Mouse (Mus musculus): Measurements from ENCODE around the gene Atg101.

The Atg101 gene

GRCm38 (mm10) chr15:101333648-101334047 lies 49.6 kb downstream of the Atg101 start:
- in situ Hi-C loops (cut with MboI), result loop anchor here (10.0 kb wide), 1 partner anchor 651 kb away; no protein-coding TSS in a partner anchor

DNA sequence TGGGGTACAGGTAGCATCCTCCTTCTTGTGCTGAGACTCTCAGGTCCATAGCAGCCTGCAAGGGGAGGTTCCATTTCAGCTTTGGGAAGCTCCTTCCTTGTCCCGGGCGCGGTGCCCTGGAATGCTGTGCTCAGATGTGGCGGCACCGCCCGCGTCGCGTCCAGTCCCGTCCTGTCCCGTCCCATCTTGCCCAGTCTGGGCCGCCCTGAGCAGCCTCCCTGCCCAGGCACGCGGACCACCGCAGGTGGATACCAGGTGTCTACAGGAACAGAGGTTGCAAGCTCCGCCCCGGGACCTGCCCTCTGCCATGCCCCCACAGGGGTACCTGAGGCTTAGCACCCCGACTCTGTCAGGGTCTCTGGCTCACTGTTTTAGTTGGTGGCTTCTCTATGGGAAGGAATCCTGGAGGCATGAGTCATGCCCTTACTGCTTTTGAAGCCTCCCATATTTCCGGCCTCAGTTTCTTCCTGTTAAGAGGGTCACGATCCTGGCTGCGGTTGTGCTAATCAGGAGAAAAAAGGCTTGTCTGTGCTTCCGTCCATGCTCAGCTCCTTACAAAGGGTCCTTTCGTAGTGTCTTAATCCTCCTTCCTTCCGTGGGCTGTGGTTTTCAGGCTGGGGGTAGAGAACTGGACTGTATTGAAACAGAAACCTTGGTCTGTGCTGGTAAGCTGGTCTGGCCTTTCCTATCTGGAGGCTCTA lies 52.6 kb downstream of the Atg101 start:
- in situ Hi-C loops (cut with MboI), result loop anchor here (10.0 kb wide), 1 partner anchor 648 kb away; no protein-coding TSS in a partner anchor

DNA sequence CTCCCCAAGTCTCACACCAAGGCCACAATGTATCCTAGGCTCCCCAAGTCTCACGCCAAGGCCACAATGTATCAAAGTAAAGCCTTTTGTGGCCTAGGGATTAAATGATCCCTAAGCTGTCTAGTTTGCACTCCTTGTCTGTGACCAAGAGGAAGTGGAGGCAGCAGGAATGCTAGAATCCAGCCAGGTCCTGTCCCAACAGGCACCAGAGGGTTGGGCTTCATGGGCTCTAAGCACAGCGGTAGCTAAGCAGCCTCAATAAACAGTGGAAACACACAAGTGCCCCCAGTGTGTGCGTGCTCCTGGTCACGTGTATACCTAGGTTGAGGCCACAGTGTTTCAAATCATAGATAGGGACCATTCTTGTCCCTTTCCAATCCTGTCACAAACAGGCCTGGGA lies 54.3 kb downstream of the Atg101 start:
- in situ Hi-C loops (cut with MboI), result loop anchor here (10.0 kb wide), 1 partner anchor 646 kb away; no protein-coding TSS in a partner anchor

GRCm38 (mm10) chr15:101339537-101339936 lies 55.5 kb downstream of the Atg101 start:
- in situ Hi-C loops (cut with MboI), result loop anchor here (10.0 kb wide), 1 partner anchor 645 kb away; no protein-coding TSS in a partner anchor

Measured in mature B cell (primary cell).